Mouse (Mus musculus): ENCODE measurements around the gene Tm9sf3. TPM values are rescaled to one million over a fixed set of nuclear protein-coding genes. Genes with fewer than 3 reads are reported as not detected.

The Tm9sf3 gene
- total and polyA plus RNA-seq, 2 experiments from 2014 or later = 58.0 to 91.6 TPM

GRCm38 (mm10) chr19:41270906-41271305 lies 7.1 kb upstream of the Tm9sf3 start:
- Histone ChIP-seq H3K4me2 (ENCODE audit: low read depth, low read length) (no peak overlapping the region), H3K27ac (ENCODE audit: low read depth) (no peak overlapping the region), H3K9me3 (replicated peaks; ENCODE audit: control insufficient read depth, low read length) (no peaks in the 10 kb centered on the region), H3K27me3 (ENCODE audit: control insufficient read depth, insufficient read depth, low read length) (no peaks in the 10 kb centered on the region), H3K4me3 (ENCODE audit: low read depth, low read length) (no peak overlapping the region), H3K36me3 (replicated peaks; ENCODE audit: control insufficient read depth, insufficient read depth, low read length) (no peaks in the 10 kb centered on the region), H3K9ac (replicated peaks; ENCODE audit: low read depth, low read length) (no peak overlapping the region), H3K4me1 (ENCODE audit: control insufficient read depth, insufficient read depth) (no peaks in the 10 kb centered on the region)
- 75% methylated on average over 7 of the region's 7 CpGs for WGBS
- TF ChIP-seq CTCF (IDR thresholded peaks at IDR 0.05; ENCODE audit: low read depth) = no peak
- no peak for TF ChIP-seq EP300 (IDR thresholded peaks at IDR 0.05; ENCODE audit: low read depth)
- DNase-seq (ENCODE audit: low spot score) (no peak), ATAC-seq (ENCODE audit: insufficient read depth, low read depth) (no peak)

- no peak overlapping the region for H3K4me2 ChIP-seq (ENCODE audit: low read depth, low read length)
- H3K9me3 ChIP-seq (replicated peaks; ENCODE audit: control insufficient read depth, low read length) = no peaks in the 10 kb centered on the region
- H3K27ac ChIP-seq (ENCODE audit: low read depth) = no peak overlapping the region
- peak; percentile 62 for ATAC-seq (ENCODE audit: insufficient read depth, low read depth)
- 33% methylated on average over 9 of the region's 9 CpGs for WGBS
- no peaks in the 10 kb centered on the region for H3K36me3 ChIP-seq (replicated peaks; ENCODE audit: control insufficient read depth, insufficient read depth, low read length)
- H3K4me1 ChIP-seq (ENCODE audit: control insufficient read depth, insufficient read depth) = no peaks in the 10 kb centered on the region
- DNase-seq (ENCODE audit: low spot score) = peak; percentile 52
- H3K4me3 ChIP-seq (ENCODE audit: low read depth, low read length) = no peak overlapping the region
- H3K9ac ChIP-seq (replicated peaks; ENCODE audit: low read depth, low read length) = no peak overlapping the region
- TF ChIP-seq EP300 (IDR thresholded peaks at IDR 0.05; ENCODE audit: low read depth) (no peak), CTCF (IDR thresholded peaks at IDR 0.05; ENCODE audit: low read depth) (no peak)
- H3K27me3 ChIP-seq (ENCODE audit: control insufficient read depth, insufficient read depth, low read length) = no peaks in the 10 kb centered on the region
Observed at GRCm38 (mm10) chr19:41270151-41270727, 6.4 kb upstream of the Tm9sf3 start.

GRCm38 (mm10) chr19:41266251-41266901 lies 2.6 kb upstream of the Tm9sf3 start:
- WGBS = 50% methylated on average over 8 of the region's 8 CpGs
- no peaks in the 10 kb centered on the region for H3K36me3 ChIP-seq (replicated peaks; ENCODE audit: control insufficient read depth, insufficient read depth, low read length)
- DNase-seq (ENCODE audit: low spot score) (no peak), ATAC-seq (ENCODE audit: insufficient read depth, low read depth) (no peak)
- no peaks in the 10 kb centered on the region for H3K9me3 ChIP-seq (replicated peaks; ENCODE audit: control insufficient read depth, low read length)
- no peak overlapping the region for H3K4me3 ChIP-seq (ENCODE audit: low read depth, low read length)
- no peak overlapping the region for H3K4me2 ChIP-seq (ENCODE audit: low read depth, low read length)
- H3K4me1 ChIP-seq (ENCODE audit: control insufficient read depth, insufficient read depth) = peaks cover 14% of the 10 kb centered on the region
- H3K27me3 ChIP-seq (ENCODE audit: control insufficient read depth, insufficient read depth, low read length) = no peaks in the 10 kb centered on the region
- H3K9ac ChIP-seq (replicated peaks; ENCODE audit: low read depth, low read length) = no peak overlapping the region
- TF ChIP-seq EP300 (IDR thresholded peaks at IDR 0.05; ENCODE audit: low read depth) (no peak), CTCF (IDR thresholded peaks at IDR 0.05; ENCODE audit: low read depth) (no peak)
- H3K27ac ChIP-seq (ENCODE audit: low read depth) = no peak overlapping the region

GRCm38 (mm10) chr19:41264331-41264799 lies 568 bp upstream of the Tm9sf3 start:
- peak; percentile 17 for DNase-seq (ENCODE audit: low spot score)
- WGBS = 21% methylated on average over 13 of the region's 13 CpGs

GRCm38 (mm10) chr19:41262712-41263629 lies 826 bp downstream of the Tm9sf3 start:
- Histone ChIP-seq H3K4me1 (ENCODE audit: control insufficient read depth, insufficient read depth) (peaks cover 14% of the 10 kb centered on the region), H3K4me3 (ENCODE audit: low read depth, low read length) (peak overlapping the region; percentile 82), H3K27ac (ENCODE audit: low read depth) (peak overlapping the region; percentile 94), H3K27me3 (ENCODE audit: control insufficient read depth, insufficient read depth, low read length) (no peaks in the 10 kb centered on the region), H3K36me3 (replicated peaks; ENCODE audit: control insufficient read depth, insufficient read depth, low read length) (no peaks in the 10 kb centered on the region), H3K9me3 (replicated peaks; ENCODE audit: control insufficient read depth, low read length) (no peaks in the 10 kb centered on the region), H3K4me2 (ENCODE audit: low read depth, low read length) (peak overlapping the region; percentile 87), H3K9ac (replicated peaks; ENCODE audit: low read depth, low read length) (peak overlapping the region; percentile 88)
- WGBS = 3% methylated on average over 51 of the region's 51 CpGs
- no peak for TF ChIP-seq EP300 (IDR thresholded peaks at IDR 0.05; ENCODE audit: low read depth)
- no peak for TF ChIP-seq CTCF (IDR thresholded peaks at IDR 0.05; ENCODE audit: low read depth)
- DNase-seq (ENCODE audit: low spot score) (peak; percentile 52), ATAC-seq (ENCODE audit: insufficient read depth, low read depth) (peak; percentile 87)

More at GRCm38 (mm10) chr19:41264331-41264799, 568 bp upstream of the Tm9sf3 start:
- Histone ChIP-seq H3K9me3 (replicated peaks; ENCODE audit: control insufficient read depth, low read length) (no peaks in the 10 kb centered on the region), H3K27me3 (ENCODE audit: control insufficient read depth, insufficient read depth, low read length) (no peaks in the 10 kb centered on the region), H3K36me3 (replicated peaks; ENCODE audit: control insufficient read depth, insufficient read depth, low read length) (no peaks in the 10 kb centered on the region), H3K4me2 (ENCODE audit: low read depth, low read length) (peak overlapping the region; percentile 87), H3K9ac (replicated peaks; ENCODE audit: low read depth, low read length) (peak overlapping the region; percentile 88), H3K4me1 (ENCODE audit: control insufficient read depth, insufficient read depth) (peaks cover 14% of the 10 kb centered on the region), H3K4me3 (ENCODE audit: low read depth, low read length) (peak overlapping the region; percentile 82), H3K27ac (ENCODE audit: low read depth) (peak overlapping the region; percentile 94)
- TF ChIP-seq EP300 (IDR thresholded peaks at IDR 0.05; ENCODE audit: low read depth) (no peak), CTCF (IDR thresholded peaks at IDR 0.05; ENCODE audit: low read depth) (no peak)
- no peak for ATAC-seq (ENCODE audit: insufficient read depth, low read depth)
